14 mouse cellular contexts compared by ENCODE assay signal in the genomic region with DNA sequence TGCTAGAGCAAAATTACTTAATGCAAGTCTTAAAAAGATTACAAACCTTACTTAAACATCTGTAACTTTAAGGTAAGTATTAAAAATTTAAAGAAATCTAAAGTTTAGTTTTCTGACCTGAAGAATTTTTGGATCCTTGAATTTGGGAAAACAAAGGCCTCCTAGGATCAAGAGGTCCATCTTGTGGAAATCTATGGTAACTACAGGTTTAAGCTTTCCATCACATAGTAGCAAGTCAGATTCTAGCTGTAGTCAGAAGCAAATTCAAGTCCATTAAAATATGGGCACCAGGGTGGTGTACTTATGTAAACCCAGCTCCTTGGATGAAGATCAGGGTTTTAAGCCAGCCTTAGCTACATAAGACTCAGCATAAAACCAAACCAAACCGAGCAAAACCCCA.
A peak's percentile ranks its signal among the peaks of the same experiment; 100 is the strongest.
DNase-seq lines count a peak whose midpoint lies in the region; ATAC-seq and TF ChIP-seq lines count a peak whose summit lies in the region.
"Had no signal": no experiment of that assay in that cellular context is flagged by ENCODE, and none has a peak within 500 bp of the region (broad histone marks: within the 10 kb centered on the region; RNA-seq: fewer than 3 reads in every experiment).

No protein-coding gene starts in this region.

- intact Hi-C loops in gastrocnemius, postnatal 36 days (cut with DNase I), result loop anchor here (5.0 kb wide), 1 partner anchor 51 kb away; no protein-coding TSS in a partner anchor

- peak; percentile 86 for TF ChIP-seq CTCF in layer of hippocampus, adult 2 months (conservative IDR thresholded peaks at IDR 0.05)

- no peak overlapping the region for H3K4me2 ChIP-seq in embryonic facial prominence, embryonic 11.5 days (ENCODE audit: low read depth, low read length)
- H3K4me2 ChIP-seq: embryonic facial prominence, embryonic 12.5 days; forebrain, embryonic 13.5 days; hindbrain, embryonic 12.5 days; neural tube, embryonic 13.5 days had no signal

- H3K4me1 ChIP-seq in embryonic facial prominence, embryonic 11.5 days (ENCODE audit: control insufficient read depth, insufficient read depth, low read length), result no peaks in the 10 kb centered on the region
- no peaks in the 10 kb centered on the region for H3K4me1 ChIP-seq in embryonic facial prominence, embryonic 10.5 days
- H3K4me1 ChIP-seq: embryonic facial prominence, embryonic 12.5 days; forebrain, embryonic 13.5 days; hindbrain, embryonic 12.5 days; neural tube, embryonic 13.5 days had no signal

- H3K4me3 ChIP-seq in embryonic facial prominence, embryonic 11.5 days (ENCODE audit: low read depth, low read length), result no peak overlapping the region
- H3K4me3 ChIP-seq in embryonic facial prominence, embryonic 10.5 days, result no peak overlapping the region
- no peak overlapping the region for H3K4me3 ChIP-seq in layer of hippocampus, adult 2 months
- H3K4me3 ChIP-seq: embryonic facial prominence, embryonic 12.5 days; forebrain, embryonic 13.5 days; hindbrain, embryonic 12.5 days; neural tube, embryonic 13.5 days had no signal

- no peaks in the 10 kb centered on the region for H3K36me3 ChIP-seq in embryonic facial prominence, embryonic 11.5 days (replicated peaks; ENCODE audit: control insufficient read depth, insufficient read depth, low read depth, low read length)
- no peaks in the 10 kb centered on the region for H3K36me3 ChIP-seq in embryonic facial prominence, embryonic 10.5 days (replicated peaks)
- H3K36me3 ChIP-seq: embryonic facial prominence, embryonic 12.5 days had no signal

- 48% methylated on average over 1 of the region's 1 CpGs for WGBS in embryonic facial prominence, embryonic 11.5 days
- WGBS in embryonic facial prominence, embryonic 10.5 days, result 31% methylated on average over 1 of the region's 1 CpGs

- peak; percentile 56 for DNase-seq in embryonic facial prominence, embryonic 11.5 days (ENCODE audit: low spot score)
- DNase-seq in embryonic facial prominence, embryonic 10.5 days (ENCODE audit: low spot score), result no peak
- no peak for DNase-seq in layer of hippocampus, adult 2 months (ENCODE audit: low spot score in 2 of 2)
- no peak for DNase-seq in layer of hippocampus, postnatal 36 days
- DNase-seq in ES-CJ7 (ENCODE audit: low read depth, low spot score), result peak; percentile 16
- DNase-seq in embryo, embryonic 10.5 days (ENCODE audit: low spot score), result peak; percentile 52
- no peak for DNase-seq in gastrocnemius, postnatal 36 days
- no peak for DNase-seq in spleen, adult 12 weeks (ENCODE audit: low spot score)
- DNase-seq: kidney, postnatal 36 days had no signal

- H3K9me3 ChIP-seq in embryonic facial prominence, embryonic 11.5 days (replicated peaks; ENCODE audit: control insufficient read depth, low read length), result no peaks in the 10 kb centered on the region
- no peaks in the 10 kb centered on the region for H3K9me3 ChIP-seq in embryonic facial prominence, embryonic 10.5 days
- H3K9me3 ChIP-seq: embryonic facial prominence, embryonic 12.5 days; forebrain, embryonic 13.5 days; hindbrain, embryonic 12.5 days; neural tube, embryonic 13.5 days had no signal

- H3K27me3 ChIP-seq in embryonic facial prominence, embryonic 11.5 days (ENCODE audit: control insufficient read depth, insufficient read depth, low read length), result no peaks in the 10 kb centered on the region
- no peaks in the 10 kb centered on the region for H3K27me3 ChIP-seq in embryonic facial prominence, embryonic 10.5 days (replicated peaks; ENCODE audit: low read depth, poor library complexity, severe bottlenecking)
- H3K27me3 ChIP-seq: embryonic facial prominence, embryonic 12.5 days; forebrain, embryonic 13.5 days; hindbrain, embryonic 12.5 days; neural tube, embryonic 13.5 days had no signal

- no peak overlapping the region for H3K9ac ChIP-seq in embryonic facial prominence, embryonic 11.5 days (replicated peaks; ENCODE audit: low read length)
- H3K9ac ChIP-seq: embryonic facial prominence, embryonic 12.5 days; forebrain, embryonic 13.5 days; hindbrain, embryonic 12.5 days; liver, embryonic 14.5 days; neural tube, embryonic 13.5 days had no signal

- ATAC-seq in embryonic facial prominence, embryonic 11.5 days (replicated peaks; ENCODE audit: insufficient number of reproducible peaks, low FRiP score, low TSS enrichment, low read depth), result no peak
- ATAC-seq: forebrain, embryonic 13.5 days had no signal

- no peak overlapping the region for H3K27ac ChIP-seq in embryonic facial prominence, embryonic 11.5 days (replicated peaks; ENCODE audit: low read depth, low read length)
- H3K27ac ChIP-seq in embryonic facial prominence, embryonic 10.5 days (replicated peaks), result no peak overlapping the region
- no peak overlapping the region for H3K27ac ChIP-seq in layer of hippocampus, adult 2 months
- H3K27ac ChIP-seq: embryonic facial prominence, embryonic 12.5 days; forebrain, embryonic 13.5 days; hindbrain, embryonic 12.5 days; liver, embryonic 14.5 days; neural tube, embryonic 13.5 days had no signal

Comparison
In these comparisons a context has a peak if more than half of its experiments do, and no peak if none do; other contexts are left out.
1. DNase-seq: peak in embryonic facial prominence, embryonic 11.5 days (single experiment), ES-CJ7 (single experiment) and embryo, embryonic 10.5 days (single experiment); none in embryonic facial prominence, embryonic 10.5 days (single experiment), layer of hippocampus, adult 2 months (0 of 2), layer of hippocampus, postnatal 36 days (0 of 2), gastrocnemius, postnatal 36 days (0 of 2) and spleen, adult 12 weeks (single experiment).